Mouse (Mus musculus): ENCODE results near the gene Wap.

GRCm38 (mm10) chr11:6639072-6639471 is 635 bp upstream of the Wap start:
- no peak for TF ChIP-seq POLR2A (IDR thresholded peaks at IDR 0.05; ENCODE audit: borderline replicate concordance, extremely low read depth, low read depth, low read length)
- no peak for TF ChIP-seq CTCF (IDR thresholded peaks at IDR 0.05; ENCODE audit: insufficient read depth, low read length)
